ENCODE assay signal across 18 mouse cellular contexts in the genomic region with DNA sequence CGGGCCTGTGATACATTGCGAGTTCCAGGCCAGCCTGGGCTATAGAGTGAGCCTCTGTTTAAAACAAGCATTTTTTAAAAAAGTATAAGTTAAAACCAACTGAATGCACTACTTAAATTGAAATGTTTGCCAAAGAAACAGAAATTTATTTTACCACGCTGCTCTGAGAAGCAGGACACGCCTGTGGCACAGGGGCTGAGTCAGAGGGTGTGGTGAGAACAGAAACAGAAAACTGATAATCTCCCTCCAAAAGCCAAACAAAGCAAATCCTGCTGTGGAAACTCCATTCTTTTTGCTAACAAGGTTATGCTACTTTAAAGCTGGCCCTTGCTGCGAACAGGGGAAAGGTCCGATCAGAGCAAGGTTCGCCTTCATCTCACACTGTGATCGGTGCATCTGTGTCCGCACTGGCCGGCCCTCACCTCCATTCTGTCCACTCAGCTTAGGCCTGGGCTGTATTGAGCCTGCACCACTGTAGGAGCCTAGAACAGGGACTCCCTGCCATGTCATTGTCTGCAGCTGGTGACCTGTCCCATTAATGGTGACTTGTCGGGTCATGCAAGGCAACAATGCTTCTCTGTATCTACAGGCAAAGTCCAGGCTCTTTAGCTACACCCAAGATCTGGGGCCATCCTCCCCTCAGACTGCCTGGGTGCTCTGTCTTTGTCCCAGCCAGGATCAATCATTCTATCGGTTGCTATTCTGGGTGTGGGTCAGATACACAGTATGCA. TPM values are rescaled to one million over a fixed set of nuclear protein-coding genes. Genes with fewer than 3 reads are reported as not detected.
A peak's percentile ranks its signal among the peaks of the same experiment; 100 is the strongest.
DNase-seq lines count a peak whose midpoint lies in the region; ATAC-seq lines count a peak whose summit lies in the region.
"Had no signal": no experiment of that assay in that cellular context is flagged by ENCODE, and none has a peak within 500 bp of the region (broad histone marks: within the 10 kb centered on the region; RNA-seq: fewer than 3 reads in every experiment).

No protein-coding gene starts in this region.

- no peaks in the 10 kb centered on the region for H3K27me3 ChIP-seq in heart, embryonic 16.5 days (ENCODE audit: control insufficient read depth, insufficient read depth, low read length)
- H3K27me3 ChIP-seq in intestine, embryonic 16.5 days (replicated peaks; ENCODE audit: control insufficient read depth, insufficient read depth, low read length), result no peaks in the 10 kb centered on the region
- H3K27me3 ChIP-seq in stomach, embryonic 14.5 days (ENCODE audit: control insufficient read depth, insufficient read depth, low read length), result no peaks in the 10 kb centered on the region
- no peaks in the 10 kb centered on the region for H3K27me3 ChIP-seq in kidney, embryonic 14.5 days (ENCODE audit: control insufficient read depth, insufficient read depth, low read length)
- H3K27me3 ChIP-seq: embryonic facial prominence, embryonic 13.5 days had no signal

- H3K9ac ChIP-seq in heart, embryonic 16.5 days (ENCODE audit: low read length), result no peak overlapping the region
- H3K9ac ChIP-seq in intestine, embryonic 16.5 days (ENCODE audit: low read depth, low read length), result no peak overlapping the region
- no peak overlapping the region for H3K9ac ChIP-seq in stomach, embryonic 14.5 days (replicated peaks; ENCODE audit: low read depth, low read length)
- no peak overlapping the region for H3K9ac ChIP-seq in kidney, embryonic 14.5 days (ENCODE audit: low read depth, low read length)
- H3K9ac ChIP-seq: embryonic facial prominence, embryonic 13.5 days; hindbrain, embryonic 14.5 days had no signal

- 0 out of 2 replicates have a peak overlapping the region, but pooled peaks have one; percentile 19 for H3K27ac ChIP-seq in heart, embryonic 16.5 days (ENCODE audit: low read length)
- peak overlapping the region; percentile 4; the same call in 1 of the 2 replicates for H3K27ac ChIP-seq in intestine, embryonic 16.5 days (ENCODE audit: low read length)
- H3K27ac ChIP-seq in stomach, embryonic 14.5 days (ENCODE audit: low read length), result peak overlapping the region; percentile 45; the same call in 1 of the 2 replicates
- no peak overlapping the region for H3K27ac ChIP-seq in kidney, embryonic 14.5 days (ENCODE audit: low read depth, low read length)
- H3K27ac ChIP-seq: embryonic facial prominence, embryonic 13.5 days; hindbrain, embryonic 14.5 days had no signal

- no peak overlapping the region for H3K4me2 ChIP-seq in heart, embryonic 16.5 days (ENCODE audit: low read depth, low read length)
- H3K4me2 ChIP-seq in intestine, embryonic 16.5 days (ENCODE audit: low read depth, low read length), result no peak overlapping the region
- no peak overlapping the region for H3K4me2 ChIP-seq in stomach, embryonic 14.5 days (replicated peaks; ENCODE audit: low read depth, low read length)
- no peak overlapping the region for H3K4me2 ChIP-seq in kidney, embryonic 14.5 days (replicated peaks; ENCODE audit: low read depth, low read length)
- H3K4me2 ChIP-seq: embryonic facial prominence, embryonic 13.5 days; hindbrain, embryonic 14.5 days had no signal

- ATAC-seq in heart, embryonic 16.5 days (replicated peaks; ENCODE audit: extremely low read depth, insufficient read depth, low FRiP score), result no peak; the same call in 1 of the 2 replicates
- peak; percentile 67 for ATAC-seq in intestine, embryonic 16.5 days
- no peak for ATAC-seq in stomach, embryonic 14.5 days (ENCODE audit: insufficient number of reproducible peaks, insufficient read depth, low FRiP score, low read depth)
- no peak for ATAC-seq in kidney, embryonic 14.5 days (ENCODE audit: low FRiP score, low TSS enrichment)
- ATAC-seq: activated CD4-positive, CD25-positive, alpha-beta regulatory T cell, adult 4 months had no signal

- no peaks in the 10 kb centered on the region for H3K9me3 ChIP-seq in heart, embryonic 16.5 days (replicated peaks; ENCODE audit: control insufficient read depth, low read length)
- H3K9me3 ChIP-seq in intestine, embryonic 16.5 days (ENCODE audit: control insufficient read depth, low read length), result no peaks in the 10 kb centered on the region
- H3K9me3 ChIP-seq in stomach, embryonic 14.5 days (ENCODE audit: control insufficient read depth, low read depth, low read length), result no peaks in the 10 kb centered on the region
- H3K9me3 ChIP-seq in kidney, embryonic 14.5 days (ENCODE audit: control insufficient read depth, low read length), result no peaks in the 10 kb centered on the region
- H3K9me3 ChIP-seq: embryonic facial prominence, embryonic 13.5 days; megakaryocyte, embryonic 14.5 days had no signal

- H3K36me3 ChIP-seq in heart, embryonic 16.5 days (ENCODE audit: control insufficient read depth, insufficient read depth), result no peaks in the 10 kb centered on the region
- no peaks in the 10 kb centered on the region for H3K36me3 ChIP-seq in intestine, embryonic 16.5 days (ENCODE audit: control insufficient read depth, insufficient read depth, low read length)
- no peaks in the 10 kb centered on the region for H3K36me3 ChIP-seq in stomach, embryonic 14.5 days (ENCODE audit: control insufficient read depth, insufficient read depth, low read length)
- no peaks in the 10 kb centered on the region for H3K36me3 ChIP-seq in kidney, embryonic 14.5 days (ENCODE audit: control insufficient read depth, insufficient read depth, low read length)
- H3K36me3 ChIP-seq: embryonic facial prominence, embryonic 13.5 days had no signal

- 83% methylated on average over 12 of the region's 12 CpGs for whole genome bisulfite sequencing in heart, embryonic 16.5 days
- WGBS in intestine, embryonic 16.5 days, result 68% methylated on average over 12 of the region's 12 CpGs
- WGBS in stomach, embryonic 14.5 days, result 74% methylated on average over 12 of the region's 12 CpGs
- 93% methylated on average over 12 of the region's 12 CpGs for WGBS in kidney, embryonic 14.5 days

- no peak for DNase-seq in heart, adult 9 months (ENCODE audit: low spot score in 2 of 2)
- peak; percentile 12 for DNase-seq in NIH3T3 (ENCODE audit: low read depth)
- DNase-seq in cerebellum, adult 11-12 months, result no peak
- DNase-seq: adrenal gland, postnatal 25 days; cerebellum, adult 9-11 months; kidney, adult 18-20 months; kidney, postnatal 25 days; liver; lung, adult 2 months; right cerebral cortex, adult 18-20 months had no signal

- no peaks in the 10 kb centered on the region for H3K4me1 ChIP-seq in heart, embryonic 16.5 days (ENCODE audit: control insufficient read depth, insufficient read depth, low read length)
- peaks cover 16% of the 10 kb centered on the region; the same call in 1 of the 2 replicates for H3K4me1 ChIP-seq in intestine, embryonic 16.5 days (ENCODE audit: control insufficient read depth, insufficient read depth, low read length)
- H3K4me1 ChIP-seq in stomach, embryonic 14.5 days (ENCODE audit: control insufficient read depth, insufficient read depth, low read length), result no peaks in the 10 kb centered on the region
- 0 out of 2 replicates have a peak, but pooled peaks cover 3% of the 10 kb centered on the region for H3K4me1 ChIP-seq in kidney, embryonic 14.5 days (ENCODE audit: control insufficient read depth, insufficient read depth, low read length)

- H3K4me3 ChIP-seq in heart, embryonic 16.5 days (ENCODE audit: low read length), result no peak overlapping the region
- H3K4me3 ChIP-seq in intestine, embryonic 16.5 days (ENCODE audit: low read length), result no peak overlapping the region
- H3K4me3 ChIP-seq in stomach, embryonic 14.5 days (ENCODE audit: low read depth, low read length), result no peak overlapping the region
- H3K4me3 ChIP-seq in kidney, embryonic 14.5 days (ENCODE audit: low read length), result no peak overlapping the region
- H3K4me3 ChIP-seq: embryonic facial prominence, embryonic 13.5 days; megakaryocyte, embryonic 14.5 days had no signal

RNA-seq across cellular contexts. Expression of gene Prr15, which starts 38.9 kb away (rescaled TPM):
- polyA plus RNA-seq in heart, embryonic 16.5 days (2015; fragmentation: Nextera tagmentation; extraction: Ambion mirVana), result 14.4 and 15.1 TPM in 2 replicates
- 11.3 and 17.0 TPM in 2 replicates for polyA plus RNA-seq in intestine, embryonic 16.5 days (2015; fragmentation: Nextera tagmentation; extraction: Ambion mirVana)
- polyA plus RNA-seq in stomach, embryonic 14.5 days (2014; fragmentation: Nextera tagmentation; extraction: Ambion mirVana), result 11.2 and 11.6 TPM in 2 replicates
- 6.2 and 6.4 TPM in 2 replicates for polyA plus RNA-seq in kidney, embryonic 14.5 days (2014; fragmentation: Nextera tagmentation; extraction: Ambion mirVana)
- polyA plus RNA-seq: activated CD4-positive, CD25-positive, alpha-beta regulatory T cell, adult 4 months had no signal
